Mouse (Mus musculus): ENCODE measurements around the gene Scn5a. TPM values are rescaled to one million over a fixed set of nuclear protein-coding genes. Genes with fewer than 3 reads are reported as not detected.

Gene Scn5a
- total and polyA plus RNA-seq, 3 experiments, result 1.9 to 9.0 (median 4.3) TPM

GRCm38 (mm10) chr9:119438498-119439000, 140.3 kb downstream of the Scn5a start:
- Histone ChIP-seq H3K4me3 (replicated peaks in 1 of 3; ENCODE audit: low read depth in 2 of 3, low read length in 2 of 3, poor library complexity in 1 of 3) (no peak overlapping the region), H3K36me3 (replicated peaks in 1 of 2; ENCODE audit: control insufficient read depth in 1 of 2, insufficient read depth in 1 of 2, low read length in 1 of 2) (no peaks in the 10 kb centered on the region), H3K79me2 (replicated peaks; ENCODE audit: control insufficient read depth, extremely low read depth, insufficient read depth, poor library complexity, severe bottlenecking) (no peaks in the 10 kb centered on the region), H3K4me1 (ENCODE audit: control insufficient read depth in 1 of 2, insufficient read depth in 2 of 2) (peaks cover 13 to 26% of the 10 kb centered on the region in 2 experiments), H3K4me2 (ENCODE audit: insufficient read depth, low read depth, poor library complexity, severe bottlenecking) (no peak overlapping the region), H3K27ac (ENCODE audit: insufficient read depth, low read depth) (no peak overlapping the region), H3K27me3 (replicated peaks) (no peaks in the 10 kb centered on the region), H3K9me3 (replicated peaks; ENCODE audit: low read length) (no peaks in the 10 kb centered on the region), H3K9ac (ENCODE audit: insufficient read depth, low read depth) (no peak overlapping the region)
- dilution Hi-C loops (cut with MboI; ENCODE audit: extremely low pct_ligation_motif_present, extremely low pct_unique_long_range_greater_than_20kb, low sequenced_read_pairs), result no loop called here
- TF ChIP-seq POLR2A (IDR thresholded peaks at IDR 0.05; ENCODE audit: low read depth, low read length) (no peak), HCFC1 (IDR thresholded peaks at IDR 0.05; ENCODE audit: low read depth, low read length) (no peak), PAX5 (IDR thresholded peaks at IDR 0.05; ENCODE audit: low read length) (no peak), RAD21 (IDR thresholded peaks at IDR 0.05; ENCODE audit: low read depth, low read length) (no peak), MYC (IDR thresholded peaks at IDR 0.05; ENCODE audit: low read depth, low read length) (no peak), MEF2A (IDR thresholded peaks at IDR 0.05; ENCODE audit: borderline replicate concordance, low read depth, low read length) (no peak), ZNF384 (IDR thresholded peaks at IDR 0.05; ENCODE audit: low read depth, low read length) (no peak), ELF1 (IDR thresholded peaks at IDR 0.05; ENCODE audit: low read depth, low read length) (no peak), ZC3H11A (IDR thresholded peaks at IDR 0.05; ENCODE audit: low read depth, low read length) (no peak), ZKSCAN1 (IDR thresholded peaks at IDR 0.05; ENCODE audit: borderline replicate concordance, low read depth, low read length) (no peak), CTCF (conservative IDR thresholded peaks at IDR 0.05 in 1 of 2, IDR thresholded peaks at IDR 0.05 in 1 of 2; ENCODE audit: low read depth in 2 of 2, low read length in 2 of 2) (no peak), CHD1 (IDR thresholded peaks at IDR 0.05; ENCODE audit: low read depth, low read length) (no peak), MAFK (IDR thresholded peaks at IDR 0.05; ENCODE audit: insufficient replicate concordance, low read length) (no peak), NELFE (IDR thresholded peaks at IDR 0.05; ENCODE audit: low read depth, low read length) (no peak), UBTF (IDR thresholded peaks at IDR 0.05; ENCODE audit: low read depth, low read length) (no peak)
- in situ Hi-C loops (cut with MboI; ENCODE audit: low pct_ligation_motif_present, low pct_unique_long_range_greater_than_20kb, low sequenced_read_pairs), result no loop called here
- no peak for DNase-seq (ENCODE audit: extremely low read depth)

GRCm38 (mm10) chr9:119438065-119438464, 140.8 kb downstream of the Scn5a start:
- H3K36me3 ChIP-seq (replicated peaks in 1 of 2; ENCODE audit: control insufficient read depth in 1 of 2, insufficient read depth in 1 of 2, low read length in 1 of 2), result peaks cover 0 to 1% of the 10 kb centered on the region in 2 experiments
- in situ Hi-C loops (cut with MboI; ENCODE audit: low pct_ligation_motif_present, low pct_unique_long_range_greater_than_20kb, low sequenced_read_pairs), result no loop called here

More at GRCm38 (mm10) chr9:119438065-119438464, 140.8 kb downstream of the Scn5a start:
- TF ChIP-seq BHLHE40 (IDR thresholded peaks at IDR 0.05; ENCODE audit: low read depth, low read length) (no peak), CHD2 (IDR thresholded peaks at IDR 0.05; ENCODE audit: low read length) (no peak), RCOR1 (conservative IDR thresholded peaks at IDR 0.05; ENCODE audit: low read depth, low read length) (no peak), MYC (IDR thresholded peaks at IDR 0.05; ENCODE audit: low read depth, low read length) (no peak), TBP (conservative IDR thresholded peaks at IDR 0.05; ENCODE audit: low read depth, low read length) (no peak), ZMIZ1 (IDR thresholded peaks at IDR 0.05; ENCODE audit: low read depth, low read length) (no peak), UBTF (IDR thresholded peaks at IDR 0.05; ENCODE audit: low read depth, low read length) (no peak), SIN3A (IDR thresholded peaks at IDR 0.05; ENCODE audit: low read length) (no peak), ZC3H11A (IDR thresholded peaks at IDR 0.05; ENCODE audit: low read depth, low read length) (no peak), KAT2A (IDR thresholded peaks at IDR 0.05; ENCODE audit: insufficient replicate concordance, low read length) (no peak), JUN (IDR thresholded peaks at IDR 0.05; ENCODE audit: insufficient read depth, low read depth, low read length) (no peak), JUND (conservative IDR thresholded peaks at IDR 0.05; ENCODE audit: low read depth, low read length) (no peak), ZKSCAN1 (IDR thresholded peaks at IDR 0.05; ENCODE audit: borderline replicate concordance, low read depth, low read length) (no peak), MAX (IDR thresholded peaks at IDR 0.05; ENCODE audit: low read length) (no peak)
- no peak overlapping the region for H3K4me3 ChIP-seq (replicated peaks in 1 of 3; ENCODE audit: low read depth in 2 of 3, low read length in 2 of 3, poor library complexity in 1 of 3)
- H3K9ac ChIP-seq (ENCODE audit: insufficient read depth, low read depth), result no peak overlapping the region
- H3K9me3 ChIP-seq (replicated peaks; ENCODE audit: low read length), result no peaks in the 10 kb centered on the region
- no peak overlapping the region for H3K27ac ChIP-seq (ENCODE audit: insufficient read depth, low read depth)
- H3K79me2 ChIP-seq (replicated peaks; ENCODE audit: control insufficient read depth, extremely low read depth, insufficient read depth, poor library complexity, severe bottlenecking), result no peaks in the 10 kb centered on the region
- no peaks in the 10 kb centered on the region for H3K27me3 ChIP-seq (replicated peaks)
- dilution Hi-C loops (cut with MboI; ENCODE audit: extremely low pct_ligation_motif_present, extremely low pct_unique_long_range_greater_than_20kb, low sequenced_read_pairs), result no loop called here
- DNase-seq (ENCODE audit: extremely low read depth), result no peak
- peaks cover 13 to 26% of the 10 kb centered on the region in 2 experiments for H3K4me1 ChIP-seq (ENCODE audit: control insufficient read depth in 1 of 2, insufficient read depth in 2 of 2)
- H3K4me2 ChIP-seq (ENCODE audit: insufficient read depth, low read depth, poor library complexity, severe bottlenecking), result no peak overlapping the region

All from CH12.LX (cell line).